Mouse (Mus musculus): ENCODE data around the gene BC034090.

GRCm38 (mm10) chr1:155204560-155205162 lies 39.6 kb downstream of the BC034090 start:
- TF ChIP-seq E2F4 (IDR thresholded peaks at IDR 0.05; ENCODE audit: insufficient read depth) (no peak), USF1 (IDR thresholded peaks at IDR 0.05; ENCODE audit: low read depth) (no peak), MAX (IDR thresholded peaks at IDR 0.05; ENCODE audit: low read depth) (no peak), MYOD1 (IDR thresholded peaks at IDR 0.05; ENCODE audit: control insufficient read depth in 1 of 3, insufficient read length in 2 of 3, low read depth in 2 of 3) (no peak), CEBPB (IDR thresholded peaks at IDR 0.05; ENCODE audit: insufficient read depth, poor library complexity, severe bottlenecking) (no peak), POLR2A (IDR thresholded peaks at IDR 0.05; ENCODE audit: insufficient read length, low read depth) (no peak), TCF3 (IDR thresholded peaks at IDR 0.05; ENCODE audit: insufficient read length, low read depth) (no peak), POLR2AphosphoS2 (IDR thresholded peaks at IDR 0.05; ENCODE audit: insufficient read length, low read depth) (no peak), TCF12 (IDR thresholded peaks at IDR 0.05; ENCODE audit: insufficient read depth, poor library complexity, severe bottlenecking) (no peak), MYOG (IDR thresholded peaks at IDR 0.05; ENCODE audit: control insufficient read depth in 1 of 3, insufficient read depth in 1 of 3, insufficient read length in 2 of 3, low read depth in 2 of 3) (no peak), REST (IDR thresholded peaks at IDR 0.05; ENCODE audit: insufficient read depth, insufficient read length) (no peak)
